Mouse (Mus musculus) embryo, embryonic 10.5 days (tissue): ENCODE data around the gene Zkscan3.

Experiments used
- DNase-seq: peaks from one replicate; pipeline ENCODE4 v3.0.0-alpha.2; 2015; ENCODE audit warnings: low spot score

The Zkscan3 gene

DNA sequence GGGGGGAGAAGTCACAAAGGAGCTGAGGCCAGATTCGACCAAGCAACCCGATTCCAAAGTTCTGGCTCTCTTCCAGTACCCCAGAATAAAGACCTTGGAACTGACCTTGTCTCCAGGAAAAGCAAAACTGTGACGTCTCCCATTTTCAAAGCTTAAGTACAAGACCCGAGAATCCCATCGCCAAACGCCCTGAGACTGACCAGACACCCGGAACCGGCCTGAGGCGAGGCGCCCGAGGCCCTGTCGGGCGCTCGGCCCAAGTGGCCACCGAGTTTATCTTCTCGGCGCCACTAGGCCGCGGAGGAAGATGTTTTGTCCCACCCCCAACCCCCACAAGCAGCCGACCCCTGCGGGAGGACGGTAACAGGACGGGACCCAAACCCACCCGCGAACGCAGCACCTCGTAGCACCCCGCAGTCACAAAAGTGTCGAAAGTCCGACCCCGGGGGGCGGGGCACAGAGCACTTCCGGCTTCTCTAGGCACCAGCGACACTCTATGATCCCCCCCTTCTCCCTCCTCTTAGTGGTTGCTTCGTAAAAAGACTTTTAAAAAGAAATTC is at the start of gene Zkscan3:
TSS of gene Zkscan3 (minus strand) at position 469 of the 560 bp plus-strand sequence.
- peak; percentile 92 for DNase-seq

DNA sequence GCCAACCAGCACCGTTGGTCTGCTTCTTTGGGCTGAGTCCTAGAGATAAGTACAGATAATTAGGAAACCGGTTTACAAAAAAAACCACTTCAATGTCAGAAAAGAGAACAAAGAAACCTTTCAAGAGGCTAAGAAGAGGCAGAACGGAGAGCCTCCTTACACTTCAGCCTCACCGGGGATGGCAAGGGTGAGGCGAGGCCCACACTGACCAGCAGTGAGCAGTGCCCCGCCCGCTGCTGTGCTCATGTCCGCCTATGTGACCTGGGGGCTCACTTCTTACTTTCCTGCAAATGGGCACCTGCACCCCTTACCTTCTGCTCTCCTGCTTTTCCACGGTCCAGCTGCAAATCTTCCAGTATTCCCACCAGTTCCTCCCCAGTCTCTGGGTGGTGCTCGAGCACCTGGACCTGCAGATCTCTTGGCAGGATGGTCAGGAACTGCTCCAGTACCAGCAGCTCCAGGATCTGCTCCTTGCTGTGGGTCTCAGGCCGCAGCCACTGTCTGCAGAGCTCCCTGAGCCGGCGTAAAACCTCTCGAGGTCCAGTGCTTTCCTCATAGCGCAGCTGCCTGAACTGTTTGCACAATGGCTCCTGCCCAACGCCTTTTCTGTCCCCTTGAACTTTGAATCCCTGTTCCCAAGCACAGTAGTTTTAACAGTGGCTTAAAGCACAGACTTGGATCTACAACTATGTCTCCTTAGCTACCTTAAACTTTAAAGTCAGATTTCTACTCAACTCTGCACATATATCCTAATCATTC is 45.5 kb upstream of the Zkscan3 start:
- no peak for DNase-seq

DNA sequence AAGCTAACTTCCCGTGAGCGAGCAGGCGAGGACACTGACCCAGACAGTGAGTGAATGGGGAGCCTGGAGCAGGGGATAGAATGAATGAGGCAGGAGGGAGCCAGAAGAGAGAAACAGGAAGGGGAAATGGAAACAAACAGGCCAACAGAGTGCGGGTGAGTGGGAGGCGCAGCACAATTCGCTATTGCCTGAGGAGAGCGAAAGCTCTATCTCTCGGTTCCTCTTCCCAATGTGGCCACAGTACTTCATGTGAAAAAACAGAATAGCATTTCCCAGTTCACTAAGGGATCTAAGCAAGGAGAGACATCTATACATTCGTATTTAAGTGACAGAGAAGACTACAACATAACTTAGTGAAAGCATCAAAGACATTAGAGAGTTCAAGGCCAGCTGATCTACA is 44.2 kb upstream of the Zkscan3 start:
- DNase-seq, result no peak

DNA sequence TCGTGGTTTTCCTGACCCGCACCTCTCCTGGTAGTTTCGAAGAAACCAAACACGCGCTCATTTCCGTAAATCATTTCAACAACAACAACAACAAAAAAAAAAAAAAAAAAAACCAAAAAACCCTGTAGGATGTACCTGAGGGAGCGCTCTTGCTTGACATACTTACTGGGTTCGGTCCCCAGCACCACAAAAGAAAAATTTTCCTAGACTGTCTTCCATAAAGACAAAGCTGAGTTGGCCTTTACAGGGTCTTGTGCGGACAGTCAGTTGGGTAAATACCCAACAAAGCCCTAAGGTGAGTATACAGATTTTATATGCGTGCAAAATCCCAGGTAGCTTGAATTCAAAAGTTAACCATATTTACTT is 38.6 kb upstream of the Zkscan3 start:
- DNase-seq, result peak; percentile 28

DNA sequence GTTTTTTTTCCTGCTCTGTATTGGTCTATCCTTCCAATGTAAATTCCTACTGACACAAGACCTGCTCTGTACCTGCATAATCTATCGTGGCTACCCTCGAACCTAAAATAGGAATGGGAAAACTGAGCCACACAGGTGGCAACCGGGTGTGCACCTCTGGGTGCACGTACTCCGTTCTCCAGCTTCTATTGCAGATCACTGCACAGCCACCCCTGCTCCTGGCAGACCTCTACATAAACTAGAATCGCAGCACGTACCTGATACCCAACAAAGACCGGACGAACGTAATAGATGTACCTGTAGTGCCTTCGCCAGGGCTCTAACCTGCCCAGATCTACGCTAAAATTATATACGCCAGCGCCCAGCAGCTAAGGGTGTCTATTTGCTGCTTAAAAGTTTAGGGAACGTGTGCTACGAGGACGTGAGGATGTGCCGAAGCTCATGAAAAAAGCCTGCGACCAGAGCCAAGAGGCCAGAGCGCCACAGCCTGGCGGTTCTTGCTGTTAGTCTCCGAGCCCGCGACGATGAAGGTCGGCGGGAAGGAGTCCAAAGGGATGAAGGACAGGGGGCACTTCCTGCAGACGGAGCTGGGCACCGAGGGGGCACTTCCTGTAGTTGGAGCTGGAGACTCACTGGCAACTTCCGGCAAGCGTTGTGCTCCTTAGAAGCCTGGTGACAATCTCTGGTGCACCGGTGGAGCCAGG is 38.1 kb upstream of the Zkscan3 start, which contains the start of gene Pgbd1:
TSS of gene Pgbd1 (minus strand) at position 556 of the 704 bp plus-strand sequence.
- DNase-seq, result peak; percentile 89

DNA sequence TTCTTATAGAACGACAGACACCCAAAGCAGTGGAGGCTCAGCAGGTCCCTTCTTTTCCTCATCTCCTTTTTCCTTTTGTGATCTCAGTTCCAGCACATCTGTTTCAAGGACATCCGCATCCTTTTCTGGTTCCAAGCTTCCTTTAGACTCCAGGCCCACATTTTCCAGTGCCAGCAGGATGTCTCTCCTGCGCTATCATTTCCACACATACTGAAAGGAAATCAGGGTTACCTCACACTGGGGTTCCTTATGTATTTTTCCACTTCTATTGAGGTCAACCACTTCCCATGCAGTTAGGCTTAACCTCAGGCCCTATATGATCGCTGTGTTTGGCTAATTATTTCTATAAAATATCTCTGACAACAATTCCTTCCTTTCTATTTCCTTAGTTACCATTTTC is 32.9 kb upstream of the Zkscan3 start:
- no peak for DNase-seq

DNA sequence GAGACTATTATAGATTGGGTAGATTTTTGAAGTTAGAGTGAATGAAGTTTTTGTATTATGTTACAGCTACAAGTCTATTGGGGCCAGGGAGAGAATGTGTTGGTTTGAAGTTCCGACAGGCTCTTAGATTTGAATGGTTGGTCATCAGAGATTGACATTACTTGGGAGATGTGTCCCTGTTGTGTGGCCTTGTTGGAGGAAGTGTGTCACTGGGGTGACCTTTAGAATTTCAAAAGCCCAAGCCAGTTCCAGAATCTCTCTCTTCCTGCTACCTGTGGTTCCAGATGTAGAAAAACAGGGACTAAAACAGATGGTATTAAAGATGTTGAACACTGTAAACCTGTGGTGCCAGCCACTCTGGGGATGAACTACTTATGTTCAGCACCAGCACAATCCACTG is 25.1 kb upstream of the Zkscan3 start:
- no peak for DNase-seq

DNA sequence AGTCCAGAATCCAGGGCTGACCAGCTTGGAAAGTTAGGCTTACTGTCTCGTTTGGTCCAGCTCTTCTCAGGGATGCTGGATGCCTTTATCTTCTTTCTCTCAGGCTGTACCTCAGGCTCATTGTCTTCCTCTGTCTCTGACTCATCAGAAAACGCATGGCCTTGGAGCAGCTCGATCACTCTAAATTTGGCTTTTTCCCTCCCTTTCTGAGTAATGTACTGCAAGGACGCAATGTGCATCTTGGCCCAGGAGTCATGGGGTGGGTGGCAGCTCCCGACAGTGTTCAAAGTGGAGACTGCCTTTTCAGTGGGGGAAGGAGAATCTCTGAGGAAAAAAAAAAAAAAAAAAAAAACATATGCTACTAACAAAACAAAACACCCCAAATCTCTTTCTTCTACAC is 20.7 kb upstream of the Zkscan3 start:
- DNase-seq, result no peak

DNA sequence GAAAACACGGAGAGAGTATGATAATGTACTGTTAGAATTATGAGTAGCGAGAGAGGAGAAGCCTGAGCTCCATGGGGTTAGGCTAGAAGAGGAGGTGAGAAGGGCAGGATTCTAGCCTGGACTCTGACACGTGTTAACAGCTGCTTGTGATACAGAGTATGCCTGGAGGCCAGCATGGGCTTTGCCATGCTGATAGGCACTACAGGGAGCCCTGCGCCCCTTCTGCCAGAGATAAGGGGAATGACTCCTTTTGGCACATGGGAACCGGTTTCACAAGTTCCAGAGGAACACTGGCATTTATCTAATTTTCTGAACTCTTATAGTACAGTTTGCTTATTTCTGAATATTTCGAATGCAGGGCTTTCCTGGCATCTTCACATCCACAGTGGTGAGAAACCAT is 16.3 kb upstream of the Zkscan3 start:
- DNase-seq, result no peak

DNA sequence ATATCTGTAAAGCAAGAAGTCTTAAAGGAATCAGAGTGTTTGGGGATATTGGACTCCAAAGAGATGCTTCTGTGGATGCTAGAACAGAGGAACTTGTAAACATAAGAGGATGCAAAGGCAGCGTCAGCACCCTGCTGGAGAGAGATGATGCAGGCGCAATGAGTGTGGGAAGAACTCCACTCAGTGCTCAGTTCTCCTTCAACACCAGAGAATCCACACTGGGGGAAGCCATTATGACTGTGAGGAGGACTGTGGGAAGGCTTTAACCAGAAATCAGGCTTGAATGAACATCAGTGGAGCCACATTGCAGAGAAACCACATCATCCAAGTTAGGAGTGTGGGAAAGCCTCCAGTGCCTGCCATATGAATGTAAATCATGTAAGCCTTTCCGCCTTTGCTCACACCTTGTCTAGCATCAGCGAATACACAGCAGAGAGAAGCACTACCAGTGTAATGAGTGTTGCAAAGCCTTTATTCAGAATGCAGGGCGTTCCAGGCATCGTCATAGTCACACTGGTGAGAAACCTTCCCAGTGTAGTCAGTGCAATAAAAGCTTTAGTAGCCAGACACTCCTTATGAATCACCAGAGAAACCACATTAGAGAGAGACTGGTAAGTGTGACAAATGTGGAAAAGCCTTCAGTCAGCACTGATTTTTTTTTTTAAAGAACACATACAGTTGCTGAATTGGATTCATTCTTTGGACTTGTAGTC is 14.9 kb upstream of the Zkscan3 start:
- no peak for DNase-seq

DNA sequence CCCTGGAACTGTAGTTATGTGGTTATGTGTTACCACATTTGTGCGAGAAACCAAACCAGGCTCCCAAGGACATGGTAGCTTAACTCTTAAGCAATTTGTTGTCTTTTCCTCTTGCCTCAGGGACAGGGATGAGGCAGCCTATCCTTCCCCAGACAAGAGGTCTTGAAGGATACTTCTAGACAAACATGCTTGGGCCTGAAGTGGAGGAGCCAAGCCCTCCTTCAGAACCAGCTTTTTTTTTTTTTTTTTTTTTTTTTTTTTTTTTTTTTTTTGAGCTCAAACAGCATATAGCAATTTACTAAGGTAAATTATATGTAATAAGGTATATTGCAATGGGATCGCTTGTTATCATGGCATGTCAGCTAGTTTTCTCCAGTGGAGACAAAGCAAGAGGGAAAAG is 13.2 kb upstream of the Zkscan3 start:
- DNase-seq, result no peak

DNA sequence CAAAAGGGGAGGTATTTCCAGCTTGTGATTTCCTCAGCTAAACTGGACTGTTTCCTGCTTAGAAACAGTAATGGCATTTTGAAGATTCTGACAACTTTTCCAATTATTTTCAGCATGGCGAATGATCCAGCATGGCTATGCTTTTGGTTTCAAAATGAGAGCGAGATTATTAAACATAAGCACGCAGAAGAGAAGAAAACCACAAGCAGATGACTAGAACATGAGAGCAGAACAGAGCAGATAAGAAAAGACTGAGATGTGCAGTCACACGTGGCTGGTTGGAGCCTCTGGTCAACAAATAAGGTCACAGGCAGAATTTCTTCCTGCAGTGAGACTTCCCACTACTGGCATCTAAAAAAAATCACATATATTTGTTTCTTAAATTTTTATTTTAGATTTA is 12.7 kb upstream of the Zkscan3 start:
- no peak for DNase-seq

DNA sequence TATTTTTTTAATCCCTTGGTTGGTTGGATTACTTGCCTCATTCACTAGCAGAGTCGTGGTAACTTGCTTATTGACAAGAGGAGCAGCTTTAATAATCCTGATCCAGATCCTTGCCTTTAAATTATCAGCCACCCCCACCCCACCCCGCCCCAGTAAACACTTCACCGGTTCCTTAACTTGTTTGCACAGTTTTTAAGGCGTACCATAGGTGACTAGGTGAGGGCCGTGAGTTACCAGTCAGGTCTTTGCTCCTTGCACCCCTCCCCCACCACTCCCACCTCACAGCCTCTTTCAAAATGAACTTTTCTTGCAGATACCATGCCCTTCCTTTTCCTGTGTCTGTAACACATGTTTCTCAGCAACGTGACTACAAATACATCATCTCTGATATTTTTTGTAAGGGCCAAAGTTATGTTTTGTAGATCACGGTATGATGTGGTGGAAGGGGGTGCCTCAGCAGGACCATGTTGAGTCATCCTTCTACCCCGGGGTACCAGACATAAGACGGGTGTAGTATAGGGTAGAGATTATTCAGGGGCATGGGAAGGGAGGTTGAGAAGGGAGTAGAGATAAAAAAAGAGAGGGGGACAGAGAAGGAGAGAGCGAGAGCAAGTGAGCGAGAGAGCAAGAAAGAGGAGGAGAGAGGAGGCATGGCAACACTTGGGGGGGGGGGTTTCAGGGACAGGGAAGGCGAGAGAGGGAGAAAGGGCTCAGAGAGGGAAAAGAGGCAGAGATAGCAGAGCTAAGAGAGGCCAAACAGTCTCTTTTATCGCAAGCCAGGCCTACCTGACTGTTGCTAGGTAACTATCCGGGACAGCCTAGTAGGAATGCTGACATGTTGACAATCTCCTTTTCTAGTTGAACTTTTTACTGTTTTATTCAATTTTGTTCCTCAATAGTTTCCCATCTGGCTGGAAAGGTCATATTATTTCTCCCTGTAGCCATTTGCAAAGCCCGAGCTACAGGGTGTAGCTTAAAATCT is 12.0 kb upstream of the Zkscan3 start:
- DNase-seq, result no peak

DNA sequence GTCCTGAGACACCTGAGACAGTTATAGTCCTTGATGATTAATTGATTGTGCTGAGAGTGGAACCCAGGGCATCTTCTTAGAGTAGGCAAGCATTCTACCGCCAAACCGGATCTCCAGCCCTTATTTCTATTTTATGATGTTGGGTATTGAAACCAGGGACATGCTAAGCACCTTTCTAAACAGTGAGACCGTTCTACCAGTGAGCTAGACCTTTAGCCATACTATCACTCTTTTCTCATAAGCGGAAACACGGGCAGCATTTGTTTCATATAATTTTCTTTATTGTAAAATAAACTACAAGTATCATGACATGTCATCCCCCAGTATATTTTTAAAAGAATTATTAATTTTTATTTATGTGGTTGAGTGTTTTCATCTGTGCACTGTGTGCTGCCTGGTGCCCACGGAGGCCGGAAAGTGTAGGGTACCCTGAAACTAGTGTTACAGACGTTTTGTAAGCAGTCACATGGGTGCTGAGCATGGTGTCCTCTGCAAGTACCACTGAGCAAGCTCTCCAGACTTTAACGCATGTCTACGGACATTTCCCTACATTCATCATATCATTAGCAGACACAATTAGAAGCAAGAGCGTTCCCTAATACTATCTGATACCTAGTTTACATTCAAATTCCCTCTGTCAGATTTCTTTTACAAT is 6.4 kb upstream of the Zkscan3 start:
- DNase-seq, result no peak

DNA sequence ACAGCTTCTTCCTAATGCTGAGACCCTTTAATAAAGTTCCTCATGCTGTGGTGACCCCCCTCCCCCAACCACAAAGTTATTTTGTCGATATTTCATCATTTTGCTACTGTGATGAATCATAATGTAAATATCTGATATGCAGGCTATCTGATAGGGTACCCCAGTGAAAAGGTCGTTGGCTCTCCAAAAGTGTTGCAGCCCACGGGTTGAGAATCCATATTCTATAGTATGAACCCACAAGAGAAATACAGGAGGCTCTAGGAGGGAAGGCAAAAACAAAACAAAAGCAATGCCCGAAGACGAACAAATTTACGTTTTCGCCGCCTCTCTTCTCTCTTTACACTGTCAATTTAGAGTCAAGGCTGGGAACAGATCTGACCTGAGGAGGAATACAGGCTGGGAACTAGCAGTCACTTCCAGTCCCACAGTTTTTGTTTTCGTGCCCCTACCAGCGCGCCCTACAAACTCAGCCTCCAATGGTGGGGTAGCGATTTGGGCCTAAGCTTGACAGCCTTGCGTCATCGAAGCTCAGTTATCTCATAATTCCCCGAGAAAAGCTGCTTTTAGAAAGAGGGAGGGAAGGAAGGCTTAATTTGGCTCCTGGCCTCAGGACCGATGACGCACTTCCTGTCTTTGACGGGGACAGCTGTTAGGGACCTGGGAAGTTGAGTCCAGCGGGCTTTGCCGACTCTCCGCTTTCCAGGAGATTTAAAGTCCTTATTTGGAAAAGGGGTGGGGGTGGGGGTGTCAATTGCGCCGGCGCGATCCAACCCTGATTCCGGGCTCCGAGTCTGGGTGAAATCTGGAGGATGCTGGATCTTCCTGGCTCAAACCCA is 5.6 kb upstream of the Zkscan3 start:
- DNase-seq, result peak; percentile 90

DNA sequence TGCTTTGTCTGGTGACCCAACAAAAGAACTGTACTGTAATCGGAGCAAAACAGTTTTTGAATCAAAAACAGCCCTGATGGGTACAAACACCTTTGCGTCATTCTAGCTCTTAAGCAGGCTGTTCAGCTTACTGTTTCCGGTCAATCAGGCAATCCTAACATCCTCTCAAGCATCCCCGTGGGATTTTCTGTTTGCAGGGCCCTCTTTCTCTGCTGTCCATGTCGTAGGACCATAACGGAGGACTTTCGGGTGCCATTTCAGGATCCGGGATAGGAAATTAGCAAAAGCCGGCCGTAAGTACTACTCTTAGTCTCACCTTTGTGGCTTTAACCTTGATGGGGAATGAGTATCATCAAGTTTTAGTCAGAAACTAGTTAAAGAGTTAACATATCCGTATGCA is 4.8 kb upstream of the Zkscan3 start:
- DNase-seq, result no peak

DNA sequence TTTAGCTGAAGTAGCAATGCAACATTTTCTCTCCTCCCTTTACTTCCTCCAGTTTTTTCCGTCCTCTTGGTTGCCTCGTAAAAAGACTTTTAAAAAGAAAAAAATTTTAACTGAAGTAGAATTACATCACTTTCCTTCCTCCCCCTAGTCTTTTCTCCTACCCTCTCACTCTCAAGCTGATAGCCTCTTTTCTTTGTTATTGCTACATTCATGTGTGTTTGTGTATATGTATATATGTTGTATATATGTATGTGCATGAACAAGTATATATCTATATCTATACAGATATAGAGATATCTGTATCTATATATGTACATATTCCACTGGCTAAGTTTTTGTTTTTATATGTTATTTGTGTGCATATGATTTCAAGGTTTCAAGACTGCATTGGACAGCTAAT is 293 bp upstream of the Zkscan3 start:
- DNase-seq, result no peak

DNA sequence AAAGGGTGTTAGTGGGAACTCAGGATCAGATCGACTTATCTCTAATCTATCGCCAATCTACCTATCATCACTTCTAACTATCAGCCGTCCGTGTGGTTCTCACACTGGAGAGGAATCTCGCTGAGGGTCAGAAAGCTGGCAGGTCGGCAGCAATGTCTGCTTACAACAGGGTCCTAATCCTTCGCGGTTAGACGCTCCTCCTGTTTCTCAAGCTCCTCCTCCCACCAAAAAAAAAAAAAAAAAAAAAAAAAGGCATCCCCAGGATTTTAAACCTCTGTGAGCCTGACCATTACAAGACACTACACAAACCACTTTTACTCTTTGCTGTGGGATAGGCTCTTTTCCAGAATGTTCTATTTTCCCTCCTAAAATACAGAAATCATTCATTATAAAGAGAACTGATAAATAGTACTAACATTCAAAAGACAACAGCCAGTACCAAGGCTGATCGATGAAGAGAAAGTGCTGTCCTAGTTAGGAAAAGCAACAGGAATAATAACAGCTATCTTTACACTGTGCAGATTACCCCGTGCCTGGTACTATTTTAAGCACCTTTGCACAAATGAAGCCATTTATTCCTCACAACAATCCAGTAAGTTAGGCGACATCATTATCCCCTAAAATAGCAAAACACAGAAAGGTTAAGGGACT is 794 bp downstream of the Zkscan3 start:
- DNase-seq, result peak; percentile 39

DNA sequence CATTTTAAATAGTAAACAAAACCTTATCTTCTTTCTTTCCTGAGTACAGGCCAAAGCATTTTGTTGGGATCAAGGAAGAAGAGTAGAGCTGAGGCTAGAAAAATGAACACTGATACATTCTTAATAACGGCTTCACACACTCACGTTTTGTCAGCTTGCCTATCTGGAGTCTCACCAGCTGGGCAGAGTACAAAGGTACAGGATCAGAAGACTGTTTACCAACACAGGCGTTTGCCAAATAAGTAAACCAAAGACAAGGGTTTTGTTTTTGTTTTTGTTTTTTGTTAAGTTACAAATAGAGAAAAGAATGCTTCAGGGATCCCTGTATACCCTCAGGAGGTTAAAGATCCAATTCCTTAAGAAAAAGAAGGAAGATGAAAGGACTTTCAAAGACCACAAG is 1.4 kb downstream of the Zkscan3 start:
- no peak for DNase-seq

DNA sequence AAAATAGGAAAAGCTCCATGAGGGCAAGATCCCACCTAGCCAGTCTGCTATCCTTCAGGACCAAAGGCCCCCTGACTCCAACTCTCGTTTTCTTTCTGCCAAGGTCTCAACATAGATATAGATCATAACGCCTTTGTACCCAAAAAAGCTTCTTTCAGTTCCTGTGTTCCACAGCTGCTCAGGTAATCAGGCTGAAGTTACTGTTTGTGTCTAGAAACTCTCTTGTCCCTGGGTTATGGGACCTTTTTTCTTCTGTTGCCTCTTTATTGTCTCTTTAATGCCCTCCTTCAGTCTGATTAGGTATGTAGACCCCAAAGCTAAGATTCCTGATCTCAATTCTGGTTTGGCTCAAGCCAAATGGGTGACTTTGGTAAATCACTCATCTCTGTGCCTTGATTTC is 5.1 kb downstream of the Zkscan3 start:
- no peak for DNase-seq
